Comparison of ENCODE assay signal across 28 mouse cellular contexts in the genomic region with DNA sequence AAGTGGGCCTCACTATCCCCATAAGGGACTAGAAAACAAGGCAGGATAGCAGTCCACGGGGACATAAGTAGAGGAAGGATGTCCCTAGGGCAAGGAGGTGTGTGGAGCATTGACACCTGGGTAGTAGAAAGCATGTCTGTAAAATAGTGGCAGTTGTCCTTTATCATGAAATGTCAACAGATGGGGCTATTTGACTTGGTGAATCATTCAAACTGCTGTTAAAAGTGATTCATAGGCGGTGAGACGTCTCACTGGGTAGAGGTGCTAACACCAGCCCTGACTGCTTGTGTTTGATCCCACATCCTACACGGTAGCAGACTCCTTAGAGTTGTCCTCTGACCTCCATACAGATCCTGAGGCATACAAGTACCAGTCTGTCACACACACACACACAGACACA.
DNase-seq lines count a peak whose midpoint lies in the region; ATAC-seq lines count a peak whose summit lies in the region.
"Had no signal": no experiment of that assay in that cellular context is flagged by ENCODE, and none has a peak within 500 bp of the region (broad histone marks: within the 10 kb centered on the region; RNA-seq: fewer than 3 reads in every experiment).

No protein-coding gene starts in this region.

- H3K27me3 ChIP-seq in splenic B cell, adult 2 months (ENCODE audit: control insufficient read depth, insufficient read depth, low read length, poor library complexity, severe bottlenecking): peaks cover 2% of the 10 kb centered on the region; the same call in 1 of the 2 replicates
- no peaks in the 10 kb centered on the region for H3K27me3 ChIP-seq in heart, embryonic 12.5 days (replicated peaks)
- H3K27me3 ChIP-seq in embryonic facial prominence, embryonic 10.5 days (replicated peaks; ENCODE audit: low read depth, poor library complexity, severe bottlenecking): no peaks in the 10 kb centered on the region
- H3K27me3 ChIP-seq: embryonic facial prominence, embryonic 12.5 days; embryonic facial prominence, embryonic 15.5 days; heart, embryonic 15.5 days; hindbrain, embryonic 13.5 days had no signal

- 49% methylated on average over 4 of the region's 4 CpGs for WGBS in heart, embryonic 12.5 days
- 73% methylated on average over 4 of the region's 4 CpGs for WGBS in embryonic facial prominence, embryonic 10.5 days

- H3K9ac ChIP-seq in heart, embryonic 12.5 days: no peak overlapping the region
- H3K9ac ChIP-seq: embryonic facial prominence, embryonic 12.5 days; embryonic facial prominence, embryonic 15.5 days; forebrain, embryonic 12.5 days; heart, embryonic 15.5 days; hindbrain, embryonic 13.5 days had no signal

- no peaks in the 10 kb centered on the region for H3K9me3 ChIP-seq in heart, embryonic 12.5 days (replicated peaks)
- no peaks in the 10 kb centered on the region for H3K9me3 ChIP-seq in embryonic facial prominence, embryonic 10.5 days
- H3K9me3 ChIP-seq: embryonic facial prominence, embryonic 12.5 days; embryonic facial prominence, embryonic 15.5 days; forebrain, embryonic 12.5 days; heart, embryonic 15.5 days; hindbrain, embryonic 10.5 days; hindbrain, embryonic 13.5 days had no signal

- DNase-seq in 3T3-L1 (ENCODE audit: low read depth, low spot score) (peak; percentile 59), A20 (ENCODE audit: low read depth, low spot score) (peak; percentile 44), NIH3T3 (ENCODE audit: low read depth) (peak; percentile 57)
- DNase-seq in splenic B cell, adult 2 months (ENCODE audit: low read depth, low spot score): peak; percentile 3
- no peak for DNase-seq in embryonic facial prominence, embryonic 10.5 days (ENCODE audit: low spot score)
- no peak for DNase-seq in ovary, postnatal 14 days (ENCODE audit: low spot score)
- DNase-seq: adrenal gland, postnatal 10 days; adrenal gland, postnatal 36 days; B cell, adult 2 months; cerebellum, adult 18-20 months; cerebellum, adult 9-10 months; cerebellum, postnatal 14 days; gastrocnemius, postnatal 14 days; heart, adult 11 months; heart, postnatal 10 days; heart, postnatal 36 days; kidney, adult 18-20 months; kidney, adult 9 months had no signal

- no peaks in the 10 kb centered on the region for H3K36me3 ChIP-seq in splenic B cell, adult 2 months (ENCODE audit: control insufficient read depth, insufficient read depth, low read length, poor library complexity, severe bottlenecking)
- no peaks in the 10 kb centered on the region for H3K36me3 ChIP-seq in heart, embryonic 12.5 days
- no peaks in the 10 kb centered on the region for H3K36me3 ChIP-seq in embryonic facial prominence, embryonic 10.5 days (replicated peaks)
- H3K36me3 ChIP-seq: embryonic facial prominence, embryonic 12.5 days; embryonic facial prominence, embryonic 15.5 days; forebrain, embryonic 12.5 days; heart, embryonic 15.5 days; hindbrain, embryonic 10.5 days; hindbrain, embryonic 13.5 days had no signal

- peaks cover 15% of the 10 kb centered on the region; the same call in 1 of the 2 replicates for H3K4me1 ChIP-seq in heart, embryonic 12.5 days (replicated peaks)
- peaks cover 2% of the 10 kb centered on the region; the same call in 1 of the 2 replicates for H3K4me1 ChIP-seq in embryonic facial prominence, embryonic 10.5 days
- H3K4me1 ChIP-seq: embryonic facial prominence, embryonic 15.5 days; forebrain, embryonic 12.5 days; heart, embryonic 15.5 days; hindbrain, embryonic 10.5 days; hindbrain, embryonic 13.5 days had no signal

- no peak overlapping the region for H3K4me3 ChIP-seq in heart, embryonic 12.5 days
- no peak overlapping the region for H3K4me3 ChIP-seq in embryonic facial prominence, embryonic 10.5 days
- H3K4me3 ChIP-seq: embryonic facial prominence, embryonic 12.5 days; embryonic facial prominence, embryonic 15.5 days; forebrain, embryonic 12.5 days; heart, embryonic 15.5 days; hindbrain, embryonic 10.5 days; hindbrain, embryonic 13.5 days had no signal

- no peak for ATAC-seq in heart, embryonic 12.5 days (ENCODE audit: insufficient number of reproducible peaks, low FRiP score)
- ATAC-seq: forebrain, embryonic 16.5 days; hindbrain, postnatal 0 days had no signal

- H3K4me2 ChIP-seq in heart, embryonic 12.5 days: no peak overlapping the region
- H3K4me2 ChIP-seq: embryonic facial prominence, embryonic 12.5 days; embryonic facial prominence, embryonic 15.5 days; forebrain, embryonic 12.5 days; heart, embryonic 11.5 days; heart, embryonic 15.5 days; hindbrain, embryonic 13.5 days had no signal

- no peak overlapping the region for H3K27ac ChIP-seq in heart, embryonic 12.5 days (ENCODE audit: poor library complexity, severe bottlenecking)
- H3K27ac ChIP-seq in embryonic facial prominence, embryonic 10.5 days (replicated peaks): no peak overlapping the region
- H3K27ac ChIP-seq: embryonic facial prominence, embryonic 12.5 days; embryonic facial prominence, embryonic 15.5 days; forebrain, embryonic 12.5 days; heart, embryonic 15.5 days; hindbrain, embryonic 10.5 days; hindbrain, embryonic 13.5 days; hindbrain, postnatal 0 days had no signal

Comparison
In these comparisons a context has a peak if more than half of its experiments do, and no peak if none do; other contexts are left out.
1. DNase-seq: peak in 3T3-L1 (single experiment), A20 (single experiment), NIH3T3 (single experiment) and splenic B cell, adult 2 months (single experiment); none in embryonic facial prominence, embryonic 10.5 days (single experiment) and ovary, postnatal 14 days (single experiment).